Mouse (Mus musculus): ENCODE data around the gene Fscn2. TPM values are rescaled to one million over a fixed set of nuclear protein-coding genes. Genes with fewer than 3 reads are reported as not detected.

The Fscn2 gene
- total RNA-seq (2023): not detected

GRCm38 (mm10) chr11:120361295-120361694 lies at the start of gene Fscn2:
Gene Fscn2 (plus strand): TSS chr11:120361534.

GRCm38 (mm10) chr11:120347791-120348683 lies 13.3 kb upstream of the Fscn2 start, which contains the start of gene Actg1:
Gene Actg1 (minus strand): TSS chr11:120348542.

GRCm38 (mm10) chr11:120378611-120379540 lies 17.5 kb downstream of the Fscn2 start, which contains the start of gene Faap100:
Gene Faap100 (minus strand): TSS chr11:120378764.

Other genes with a start within 250 kb of the Fscn2 start
- gene Slc38a10, start 210.2 kb upstream of the Fscn2 start, total RNA-seq (2023): 106 TPM
- 0.24 TPM for gene Bahcc1, start 128.6 kb upstream of the Fscn2 start, total RNA-seq (2023)
- 1,479 TPM for gene Actg1, start 13.0 kb upstream of the Fscn2 start, total RNA-seq (2023)
- gene Faap100, start 17.2 kb downstream of the Fscn2 start, total RNA-seq (2023): 19.7 TPM
- gene Nploc4, start 76.2 kb downstream of the Fscn2 start, total RNA-seq (2023): 45.7 TPM
- gene Tspan10, start 81.1 kb downstream of the Fscn2 start, total RNA-seq (2023): 14.2 TPM
- gene Pde6g, start 92.0 kb downstream of the Fscn2 start, total RNA-seq (2023): 0.77 TPM
- gene Oxld1, start 96.5 kb downstream of the Fscn2 start, total RNA-seq (2023): 2.9 TPM
- 28.4 TPM for gene Ccdc137, start 96.6 kb downstream of the Fscn2 start, total RNA-seq (2023)
- gene Arl16, start 106.1 kb downstream of the Fscn2 start, total RNA-seq (2023): 10.8 TPM
- 36.0 TPM for gene Mrpl12, start 123.1 kb downstream of the Fscn2 start, total RNA-seq (2023)
- 11.0 TPM for gene Slc25a10, start 130.3 kb downstream of the Fscn2 start, total RNA-seq (2023)
- gene Gcgr, start 169.2 kb downstream of the Fscn2 start, total RNA-seq (2023): not detected
- 41.2 TPM for gene Mcrip1, start 188.2 kb downstream of the Fscn2 start, total RNA-seq (2023)
- gene Ppp1r27, start 189.6 kb downstream of the Fscn2 start, total RNA-seq (2023): not detected
- 159 TPM for gene P4hb, start 211.7 kb downstream of the Fscn2 start, total RNA-seq (2023)
- 371 TPM for gene Arhgdia, start 220.1 kb downstream of the Fscn2 start, total RNA-seq (2023)
- 93.3 TPM for gene Alyref, start 236.8 kb downstream of the Fscn2 start, total RNA-seq (2023)
- 84.8 TPM for gene Anapc11, start 236.9 kb downstream of the Fscn2 start, total RNA-seq (2023)
- 3.2 TPM for gene Npb, start 246.9 kb downstream of the Fscn2 start, total RNA-seq (2023)

All from CD8-positive naive resting alpha-beta T cell, adult 57 days (primary cell).